Mouse (Mus musculus): ENCODE measurements around the gene Kmt2a.
"Not testable (repeated sequence)": the region's sequence is repeated elsewhere in the genome, so short reads cannot be mapped to it uniquely, and the experiment has no call there.

Kmt2a gene

GRCm38 (mm10) chr9:44819920-44820827 is 60.9 kb downstream of the Kmt2a start:
- no peak for DNase-seq (ENCODE audit: low spot score in 2 of 2)

DNA sequence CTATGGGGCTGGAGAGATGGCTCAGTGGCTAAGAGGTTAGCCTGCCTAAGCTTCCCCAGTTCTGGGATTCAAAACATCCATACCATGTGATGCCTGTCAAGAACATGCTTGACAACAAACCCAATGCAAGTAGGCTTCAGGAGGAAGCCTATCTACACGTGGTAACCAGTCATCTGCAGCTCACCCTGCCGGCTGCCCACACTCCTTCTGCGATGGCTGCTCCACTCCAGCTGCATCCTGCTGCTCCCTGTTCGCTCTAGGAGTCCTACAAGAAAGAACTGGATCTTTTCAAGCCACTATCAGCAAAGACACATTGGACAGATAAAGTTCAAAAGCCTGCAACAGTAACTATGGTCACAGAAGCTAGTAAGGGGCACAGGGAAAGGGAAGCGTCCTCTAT is 63.6 kb downstream of the Kmt2a start:
- no peak for DNase-seq (ENCODE audit: low spot score in 2 of 2)

- DNase-seq (ENCODE audit: low spot score in 2 of 2) = no peak
These were observed 66.9 kb downstream of the Kmt2a start for GRCm38 (mm10) chr9:44814179-44814578.

GRCm38 (mm10) chr9:44810316-44810715 is 70.8 kb downstream of the Kmt2a start:
- DNase-seq (ENCODE audit: low spot score in 2 of 2) = no peak

DNA sequence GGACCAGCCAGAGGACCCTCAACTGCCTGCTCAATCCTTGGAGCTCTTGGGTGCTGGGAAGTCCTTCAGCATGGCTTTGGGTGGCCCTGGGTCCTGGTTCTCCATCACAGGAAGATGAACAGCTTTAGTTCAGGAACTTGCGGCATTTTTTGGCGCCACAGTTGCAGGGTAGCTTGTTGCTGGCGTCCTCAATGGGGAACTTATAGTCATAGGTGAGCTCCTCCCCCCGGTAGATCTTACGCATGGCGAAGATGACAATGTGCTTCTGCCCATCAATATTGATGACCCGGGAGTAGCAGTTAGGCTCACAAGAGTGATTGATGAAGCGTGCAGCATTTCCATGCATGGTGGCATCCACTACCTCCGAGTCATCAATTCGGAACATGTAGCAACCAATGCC is 73.3 kb downstream of the Kmt2a start:
- DNase-seq (ENCODE audit: low spot score in 2 of 2) = no peak

- no peak for DNase-seq (ENCODE audit: low spot score in 2 of 2)
These were observed 74.0 kb downstream of the Kmt2a start for GRCm38 (mm10) chr9:44807141-44807540.

DNA sequence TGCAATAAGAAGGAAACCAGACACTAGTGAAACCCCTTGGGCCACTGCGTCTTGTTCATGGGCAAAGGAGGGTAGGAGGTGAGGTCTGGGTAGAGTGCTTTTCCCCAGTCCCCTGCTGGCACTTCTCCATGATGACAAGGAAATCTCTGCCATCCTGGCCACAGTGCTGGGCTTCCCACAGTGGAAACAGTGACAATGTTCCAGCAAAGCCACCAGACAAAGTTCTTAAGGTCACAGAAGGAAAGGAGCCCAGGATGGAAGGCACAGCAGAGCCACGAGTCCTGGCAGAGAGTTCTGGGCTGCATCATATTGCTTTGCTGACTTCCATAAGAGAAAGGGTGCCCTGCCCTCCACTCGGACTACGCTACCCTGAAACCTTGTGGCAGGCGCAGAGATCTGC is 75.6 kb downstream of the Kmt2a start:
- DNase-seq (ENCODE audit: low spot score in 2 of 2) = no peak

GRCm38 (mm10) chr9:44804678-44805077 is 76.4 kb downstream of the Kmt2a start:
- DNase-seq (ENCODE audit: low spot score in 2 of 2) = no peak

DNA sequence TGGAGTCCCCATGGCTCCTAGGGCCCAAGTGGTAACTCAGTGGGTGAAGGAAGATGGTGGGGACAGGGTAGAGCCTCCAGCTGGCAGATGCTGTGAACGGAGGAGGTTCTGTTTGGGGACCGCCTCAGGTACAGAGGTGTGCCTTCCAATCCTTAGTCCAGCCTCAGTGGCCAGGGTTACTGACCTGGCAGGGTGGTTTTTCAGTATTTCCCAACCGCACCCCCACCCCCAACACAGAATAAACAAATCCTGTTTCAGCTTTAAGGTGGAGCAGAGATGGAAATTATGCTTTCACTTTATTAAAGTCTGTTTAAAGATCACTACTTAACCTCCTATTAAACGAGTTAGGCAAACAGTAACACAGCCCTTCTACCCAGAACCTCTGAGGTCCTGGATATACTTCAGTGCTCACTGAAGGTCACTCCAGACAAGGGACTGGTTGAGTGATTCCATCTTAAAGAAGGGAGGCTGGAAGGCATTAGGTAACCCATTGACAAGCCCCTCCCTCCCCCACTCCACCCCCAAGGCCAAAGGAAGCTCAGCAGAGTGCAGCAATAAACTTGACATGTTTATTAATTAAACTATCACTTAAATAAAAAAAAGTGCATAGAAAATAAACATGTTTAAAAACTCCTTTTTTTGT is 78.2 kb downstream of the Kmt2a start, which contains the start of gene Ttc36:
Gene Ttc36 (minus strand): TSS at position 265 of the 643 bp plus-strand sequence.
- DNase-seq (ENCODE audit: low spot score in 2 of 2) = no peak

DNA sequence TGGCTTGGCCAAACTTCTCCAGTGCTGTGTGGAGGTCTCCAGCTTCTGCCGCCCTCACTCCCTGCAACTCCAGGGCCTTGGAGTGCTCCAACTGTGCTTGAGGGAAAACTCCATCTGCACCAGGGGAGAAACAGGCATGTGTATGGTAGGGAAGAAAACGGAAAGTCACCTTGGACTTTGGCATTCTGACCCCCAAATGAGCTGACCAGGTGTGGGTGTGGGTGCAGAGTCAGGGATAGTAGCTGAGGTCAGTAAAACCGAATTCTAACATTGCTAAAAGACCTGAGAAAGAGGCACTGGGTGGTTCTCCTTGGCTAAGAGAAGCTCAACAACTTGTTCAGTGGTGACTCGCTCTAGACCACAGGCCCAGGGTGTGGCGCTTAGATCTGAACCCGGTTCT is 79.4 kb downstream of the Kmt2a start:
- no peak for DNase-seq (ENCODE audit: low spot score in 2 of 2)

GRCm38 (mm10) chr9:44799958-44800324 is 81.2 kb downstream of the Kmt2a start:
- no peak for DNase-seq (ENCODE audit: low spot score in 2 of 2)

- DNase-seq (ENCODE audit: low spot score in 2 of 2) = peak; percentile 77 to 85
These were observed 81.8 kb downstream of the Kmt2a start, which contains the start of gene Tmem25 for GRCm38 (mm10) chr9:44799102-44799957. Gene Tmem25 (minus strand): TSS chr9:44799307.

GRCm38 (mm10) chr9:44798298-44798697 is 82.8 kb downstream of the Kmt2a start:
- DNase-seq (ENCODE audit: low spot score in 2 of 2) = no peak

DNA sequence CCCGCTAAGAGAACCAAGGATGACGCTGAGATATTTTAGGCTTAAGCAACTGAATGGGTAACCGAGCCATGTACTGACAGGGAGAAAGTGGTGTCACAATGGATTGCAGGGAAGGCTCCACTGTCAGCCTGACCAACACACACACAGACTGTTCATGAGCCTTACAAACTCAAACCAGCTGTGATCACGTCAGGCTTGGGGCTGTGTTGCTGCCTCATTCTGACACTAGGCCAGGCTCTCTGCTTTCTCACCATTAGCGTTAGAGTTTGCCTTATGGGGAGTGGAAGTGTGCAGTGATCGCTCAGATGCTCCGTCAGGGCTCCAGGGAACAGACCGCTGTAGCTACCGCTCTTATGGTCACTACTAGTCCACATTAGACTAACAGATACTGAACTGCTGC is 88.3 kb downstream of the Kmt2a start:
- no peak for DNase-seq (ENCODE audit: low spot score in 2 of 2)

GRCm38 (mm10) chr9:44772750-44773651 is 108.1 kb downstream of the Kmt2a start:
- DNase-seq (ENCODE audit: low spot score in 2 of 2) = peak; percentile 93 to 97

DNA sequence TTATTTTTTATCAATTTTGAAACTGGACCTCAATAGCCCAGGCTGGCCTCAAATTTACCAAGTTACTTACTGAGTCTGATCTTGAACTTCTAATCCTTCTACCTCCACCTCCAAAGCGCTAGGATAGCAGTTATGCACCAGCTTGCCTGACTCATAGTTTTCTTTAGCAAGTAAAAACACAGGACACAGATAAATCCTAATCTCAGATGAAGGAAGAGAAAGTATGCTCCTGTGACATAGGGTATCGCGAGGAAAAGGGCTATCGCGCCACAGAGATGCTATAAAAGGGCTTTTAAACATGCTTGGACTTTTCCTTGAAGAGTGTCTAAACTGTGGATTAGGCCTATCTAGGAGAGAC is 108.7 kb downstream of the Kmt2a start:
- DNase-seq (ENCODE audit: low spot score in 2 of 2) = no peak

DNA sequence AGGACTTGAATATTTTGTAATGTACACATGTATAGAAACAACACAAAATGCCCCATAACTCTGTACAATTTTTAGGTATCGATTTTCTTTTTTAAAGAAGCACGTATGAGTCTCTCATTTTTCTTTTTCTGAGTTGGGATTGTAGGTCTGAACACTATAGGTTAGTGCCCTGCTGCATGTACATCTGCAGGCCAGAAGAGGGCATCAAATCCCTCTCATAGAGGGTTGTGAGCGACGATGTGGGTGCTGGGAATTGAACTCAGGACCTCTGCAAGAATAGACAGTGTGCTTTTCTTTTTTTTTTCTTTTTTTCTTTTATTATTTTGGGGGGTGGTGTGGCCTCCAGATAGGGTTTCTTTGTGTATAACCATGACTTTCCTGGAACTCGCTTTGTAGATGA is 109.7 kb downstream of the Kmt2a start:
- DNase-seq (ENCODE audit: low spot score in 2 of 2) = no peak

GRCm38 (mm10) chr9:44768029-44768394 is 113.1 kb downstream of the Kmt2a start:
- not testable (repeated sequence) for DNase-seq (ENCODE audit: low spot score in 2 of 2)

DNA sequence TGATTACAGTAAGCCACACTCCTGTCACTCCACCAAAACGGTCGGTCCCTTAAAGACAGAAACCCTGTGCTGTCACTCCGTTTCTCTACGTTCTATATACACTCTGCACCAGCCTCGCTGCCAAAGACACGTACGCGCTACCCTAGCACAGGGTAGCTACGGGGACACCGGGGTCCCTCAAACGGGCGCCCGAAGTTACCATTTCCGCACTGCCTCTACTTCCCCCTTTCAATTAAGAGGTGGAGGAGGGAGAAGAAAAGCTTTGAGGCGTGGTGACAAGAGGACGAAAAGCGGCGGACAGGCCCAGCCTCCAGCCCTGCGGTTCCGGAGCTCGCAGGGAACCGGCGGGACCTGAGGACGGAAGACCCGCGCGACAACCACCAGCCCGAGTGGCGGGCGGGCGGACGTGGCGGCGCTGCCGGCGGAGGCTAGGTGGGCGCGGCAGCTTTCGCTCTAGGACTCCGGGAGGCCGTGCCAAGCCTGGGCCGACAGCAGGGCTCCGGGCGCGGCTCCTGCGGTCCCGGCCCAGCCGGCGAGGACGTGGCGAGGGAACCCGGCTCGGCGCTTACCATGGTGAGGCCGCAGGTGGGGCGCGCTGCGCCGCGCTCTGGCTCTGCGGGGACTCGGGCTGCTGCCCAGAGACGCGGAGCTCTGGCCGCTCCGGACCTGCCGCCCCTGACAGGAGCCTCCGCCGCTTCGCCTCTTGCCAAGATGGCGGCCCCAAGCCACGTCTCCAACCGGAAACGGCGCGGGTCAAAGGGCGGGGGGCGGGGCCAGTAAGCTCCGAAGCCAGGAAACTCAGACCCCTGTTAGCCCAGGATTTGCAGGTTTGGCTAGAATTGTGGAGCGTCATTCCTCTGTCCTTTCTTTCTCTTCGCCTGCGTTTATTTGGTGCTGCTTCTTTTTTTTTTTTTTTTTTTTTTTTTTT is 113.7 kb downstream of the Kmt2a start, which contains the start of the genes Arcn1 and Ift46:
Gene Arcn1 (minus strand): TSS at position 745 of the 928 bp plus-strand sequence.
Gene Ift46 (plus strand): TSS at position 808 of the 928 bp plus-strand sequence.
- peak; percentile 82 to 91 for DNase-seq (ENCODE audit: low spot score in 2 of 2)

GRCm38 (mm10) chr9:44760873-44761272 is 120.2 kb downstream of the Kmt2a start:
- no peak for DNase-seq (ENCODE audit: low spot score in 2 of 2)

All from spleen, postnatal 4 days (tissue).